Comparison of ENCODE assay signal across 8 mouse cellular contexts in the genomic region with DNA sequence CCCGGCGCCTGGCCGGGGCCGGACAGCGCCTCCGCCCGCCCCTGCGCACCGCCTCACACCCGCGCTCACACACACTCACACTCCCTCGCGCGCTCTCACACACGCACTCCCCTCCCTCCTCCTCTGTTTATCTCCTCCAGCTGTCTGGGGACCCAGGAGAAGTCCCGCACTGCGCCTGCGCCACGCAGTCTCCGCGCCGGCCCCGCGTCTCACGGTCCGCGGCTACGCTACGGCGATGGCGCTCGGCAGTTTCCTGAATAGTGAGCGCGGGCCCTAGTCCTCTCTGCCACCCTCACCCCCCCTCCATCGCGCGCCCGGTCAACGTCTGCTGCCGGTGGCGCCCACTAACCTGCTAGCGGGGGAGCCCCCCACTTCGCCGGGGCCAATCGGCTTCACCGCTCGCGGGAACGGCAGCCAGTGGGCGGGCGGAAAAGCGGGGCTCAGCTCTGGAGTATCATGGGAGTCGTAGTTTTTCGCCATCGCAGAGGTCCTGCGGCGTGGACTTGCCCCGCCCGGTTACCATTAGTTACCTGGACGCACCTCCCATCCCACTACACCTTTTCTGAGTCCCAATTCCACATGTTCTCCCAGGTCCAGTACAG. TPM values are rescaled to one million over a fixed set of nuclear protein-coding genes. Genes with fewer than 3 reads are reported as not detected.
A peak's percentile ranks its signal among the peaks of the same experiment; 100 is the strongest.
DNase-seq lines count a peak whose midpoint lies in the region; ATAC-seq and TF ChIP-seq lines count a peak whose summit lies in the region.

No protein-coding gene starts in this region.

- peak overlapping the region; percentile 37 for H3K4me2 ChIP-seq in CH12.LX (ENCODE audit: insufficient read depth, low read depth, poor library complexity, severe bottlenecking)
- H3K4me2 ChIP-seq in forebrain, embryonic 12.5 days = peak overlapping the region; percentile 75
- H3K4me2 ChIP-seq in liver, postnatal 0 days (ENCODE audit: low read depth, low read length) = peak overlapping the region; percentile 98
- peak overlapping the region; percentile 55 for H3K4me2 ChIP-seq in neural tube, embryonic 14.5 days (ENCODE audit: low read depth, low read length)

- peaks cover 2% of the 10 kb centered on the region; the same call in 1 of the 2 replicates for H3K79me2 ChIP-seq in CH12.LX (replicated peaks; ENCODE audit: control insufficient read depth, extremely low read depth, insufficient read depth, poor library complexity, severe bottlenecking)

- 0% methylated on average over 60 of the region's 60 CpGs for WGBS in forebrain, embryonic 12.5 days
- under 1% methylated on average over 58 of the region's 60 CpGs for WGBS in large intestine, adult 2 months
- 1% methylated on average over 55 of the region's 60 CpGs for WGBS in liver, postnatal 0 days (ENCODE audit: insufficient replicate concordance)
- under 1% methylated on average over 48 of the region's 60 CpGs for WGBS in neural tube, embryonic 14.5 days

- no peak for TF ChIP-seq RAD21 in CH12.LX (IDR thresholded peaks at IDR 0.05; ENCODE audit: low read depth, low read length)

- H3K4me1 ChIP-seq in CH12.LX (ENCODE audit: control insufficient read depth in 1 of 2, insufficient read depth in 2 of 2) = peaks cover 0 to 3% of the 10 kb centered on the region in 2 experiments; a peak in 2 of 4 replicates
- H3K4me1 ChIP-seq in forebrain, embryonic 12.5 days = peaks cover 13% of the 10 kb centered on the region
- peaks cover 11% of the 10 kb centered on the region for H3K4me1 ChIP-seq in liver, postnatal 0 days (ENCODE audit: insufficient read depth)
- H3K4me1 ChIP-seq in neural tube, embryonic 14.5 days (ENCODE audit: control insufficient read depth, insufficient read depth, low read length) = no peaks in the 10 kb centered on the region

- TF ChIP-seq POLR2A in CH12.LX (IDR thresholded peaks at IDR 0.05; ENCODE audit: low read depth, low read length) = 0 out of 2 replicates have a peak, but pooled peaks have one; percentile 14

- peak; percentile 86 for DNase-seq in CH12.LX (ENCODE audit: extremely low read depth)
- peak; percentile 83 for DNase-seq in c-Kit-positive CD71-positive TER-119-negative erythroid progenitor cells, embryonic 14.5 days (ENCODE audit: low read depth)
- peak; percentile 97 to 98 for DNase-seq in heart, postnatal 10 days
- peak; percentile 70 for DNase-seq in large intestine, adult 2 months (ENCODE audit: low read depth, low spot score)
- peak; percentile 94 for DNase-seq in liver, postnatal 0 days
- peak; percentile 96 for DNase-seq in testis, postnatal 10 days (ENCODE audit: low spot score)

- in situ Hi-C loops in CH12.LX (cut with MboI; ENCODE audit: low pct_ligation_motif_present, low pct_unique_long_range_greater_than_20kb, low sequenced_read_pairs) = no loop called here

- H3K9ac ChIP-seq in CH12.LX (ENCODE audit: insufficient read depth, low read depth) = peak overlapping the region; percentile 91
- peak overlapping the region; percentile 91 for H3K9ac ChIP-seq in forebrain, embryonic 12.5 days
- peak overlapping the region; percentile 87 for H3K9ac ChIP-seq in liver, postnatal 0 days (replicated peaks)
- H3K9ac ChIP-seq in neural tube, embryonic 14.5 days (replicated peaks; ENCODE audit: low read depth, low read length) = peak overlapping the region; percentile 78

- no peak overlapping the region for H3K27ac ChIP-seq in CH12.LX (ENCODE audit: insufficient read depth, low read depth)
- peak overlapping the region; percentile 85 for H3K27ac ChIP-seq in forebrain, embryonic 12.5 days
- H3K27ac ChIP-seq in liver, postnatal 0 days (ENCODE audit: low read depth) = peak overlapping the region; percentile 90
- H3K27ac ChIP-seq in neural tube, embryonic 14.5 days (ENCODE audit: low read depth, low read length) = peak overlapping the region; percentile 82

- H3K36me3 ChIP-seq in CH12.LX (replicated peaks in 1 of 2; ENCODE audit: control insufficient read depth in 1 of 2, insufficient read depth in 1 of 2, low read length in 1 of 2) = no peaks in the 10 kb centered on the region
- H3K36me3 ChIP-seq in forebrain, embryonic 12.5 days (replicated peaks) = no peaks in the 10 kb centered on the region
- no peaks in the 10 kb centered on the region for H3K36me3 ChIP-seq in liver, postnatal 0 days (replicated peaks; ENCODE audit: insufficient read depth, low read length)
- H3K36me3 ChIP-seq in neural tube, embryonic 14.5 days (ENCODE audit: control insufficient read depth, insufficient read depth, low read length) = no peaks in the 10 kb centered on the region

- TF ChIP-seq EP300 in CH12.LX (IDR thresholded peaks at IDR 0.05; ENCODE audit: low read length) = no peak
- no peak for TF ChIP-seq EP300 in liver, postnatal 0 days (IDR thresholded peaks at IDR 0.05; ENCODE audit: low read depth)

- TF ChIP-seq CTCF in CH12.LX (conservative IDR thresholded peaks at IDR 0.05 in 1 of 2, IDR thresholded peaks at IDR 0.05 in 1 of 2; ENCODE audit: low read depth in 2 of 2, low read length in 2 of 2) = no peak
- TF ChIP-seq CTCF in liver, postnatal 0 days (IDR thresholded peaks at IDR 0.05; ENCODE audit: low read depth) = peak; percentile 8; the same call in 1 of the 2 replicates

- peak overlapping the region; percentile 50 to 82 (median 75) for H3K4me3 ChIP-seq in CH12.LX (replicated peaks in 1 of 3; ENCODE audit: low read depth in 2 of 3, low read length in 2 of 3, poor library complexity in 1 of 3)
- peak overlapping the region; percentile 93 for H3K4me3 ChIP-seq in forebrain, embryonic 12.5 days (replicated peaks)
- H3K4me3 ChIP-seq in liver, postnatal 0 days (ENCODE audit: low read depth, low read length) = peak overlapping the region; percentile 94
- peak overlapping the region; percentile 78 for H3K4me3 ChIP-seq in neural tube, embryonic 14.5 days (ENCODE audit: low read depth, low read length)

- peaks cover 16% of the 10 kb centered on the region for H3K27me3 ChIP-seq in CH12.LX (replicated peaks)
- H3K27me3 ChIP-seq in forebrain, embryonic 12.5 days = 0 out of 2 replicates have a peak, but pooled peaks cover 4% of the 10 kb centered on the region
- H3K27me3 ChIP-seq in liver, postnatal 0 days (ENCODE audit: insufficient read depth, low read length) = peaks cover 5% of the 10 kb centered on the region; the same call in 1 of the 2 replicates
- H3K27me3 ChIP-seq in neural tube, embryonic 14.5 days (ENCODE audit: control insufficient read depth, insufficient read depth, low read length) = no peaks in the 10 kb centered on the region

- no peaks in the 10 kb centered on the region for H3K9me3 ChIP-seq in CH12.LX (replicated peaks; ENCODE audit: low read length)
- H3K9me3 ChIP-seq in forebrain, embryonic 12.5 days = no peaks in the 10 kb centered on the region
- no peaks in the 10 kb centered on the region for H3K9me3 ChIP-seq in liver, postnatal 0 days (ENCODE audit: low read length)
- H3K9me3 ChIP-seq in neural tube, embryonic 14.5 days (ENCODE audit: control insufficient read depth, low read length) = no peaks in the 10 kb centered on the region

- ATAC-seq in forebrain, embryonic 12.5 days (ENCODE audit: low FRiP score) = peak; percentile 97
- peak; percentile 92 for ATAC-seq in liver, postnatal 0 days
- peak; percentile 97 for ATAC-seq in neural tube, embryonic 14.5 days (ENCODE audit: low read depth)

- intact Hi-C loops in heart, postnatal 10 days (cut with DNase I) = no loop called here

- dilution Hi-C loops in CH12.LX (cut with MboI; ENCODE audit: extremely low pct_ligation_motif_present, extremely low pct_unique_long_range_greater_than_20kb, low sequenced_read_pairs) = no loop called here

TF ChIP-seq in CH12.LX, 34 proteins besides CTCF, POLR2A, EP300 and RAD21 (continues in another document):
- TF ChIP-seq CHD1 (IDR thresholded peaks at IDR 0.05; ENCODE audit: low read depth, low read length) (no peak), GABPA (IDR thresholded peaks at IDR 0.05; ENCODE audit: insufficient replicate concordance, low read depth, low read length) (no peak; the same call in 1 of the 2 replicates), NRF1 (IDR thresholded peaks at IDR 0.05; ENCODE audit: low read depth, low read length) (peak; percentile 90), SIN3A (IDR thresholded peaks at IDR 0.05; ENCODE audit: low read length) (peak; percentile 92), MAZ (IDR thresholded peaks at IDR 0.05; ENCODE audit: low read depth, low read length) (peak; percentile 87; the same call in 1 of the 2 replicates), MXI1 (IDR thresholded peaks at IDR 0.05; ENCODE audit: low read depth, low read length) (peak; percentile 69; the same call in 1 of the 2 replicates), TBP (conservative IDR thresholded peaks at IDR 0.05; ENCODE audit: low read depth, low read length) (no peak), RCOR1 (conservative IDR thresholded peaks at IDR 0.05; ENCODE audit: low read depth, low read length) (no peak), UBTF (IDR thresholded peaks at IDR 0.05; ENCODE audit: low read depth, low read length) (no peak), HCFC1 (IDR thresholded peaks at IDR 0.05; ENCODE audit: low read depth, low read length) (peak; percentile 96), ELF1 (IDR thresholded peaks at IDR 0.05; ENCODE audit: low read depth, low read length) (peak; percentile 80), MEF2A (IDR thresholded peaks at IDR 0.05; ENCODE audit: borderline replicate concordance, low read depth, low read length) (no peak), POLR2AphosphoS2 (IDR thresholded peaks at IDR 0.05; ENCODE audit: low read depth, low read length) (no peak), IRF4 (IDR thresholded peaks at IDR 0.05; ENCODE audit: low read depth, low read length) (no peak), BHLHE40 (IDR thresholded peaks at IDR 0.05; ENCODE audit: low read depth, low read length) (no peak)

RNA-seq across cellular contexts. Expression of a gene that starts 14.0 kb away (rescaled TPM):
- total RNA-seq in CH12.LX (2012; rRNA removed) (6.8 and 10.8 TPM in 2 replicates), CH12.LX (2014; rRNA removed) (2.8 and 3.0 TPM in 2 replicates)
- polyA plus RNA-seq in CH12.LX (2012; ENCODE audit: insufficient read length, low read depth) = 9.1 and 9.6 TPM in 2 replicates
- polyA plus RNA-seq in forebrain, embryonic 12.5 days (2016; fragmentation: Nextera tagmentation; extraction: Ambion mirVana) = 21.1 and 22.9 TPM in 2 replicates
- 10 to 100 TPM; 55.3 to 58.8 TPM for total RNA-seq in heart, postnatal 10 days (2021)
- 41.7 and 51.0 TPM in 2 replicates for polyA plus RNA-seq in large intestine, adult 2 months (2012; rRNA removed)
- polyA plus RNA-seq in liver, postnatal 0 days (2015; fragmentation: Nextera tagmentation; extraction: Ambion mirVana) = 5.3 and 5.5 TPM in 2 replicates
- 22.3 and 24.5 TPM in 2 replicates for polyA plus RNA-seq in neural tube, embryonic 14.5 days (2014; fragmentation: Nextera tagmentation; extraction: Ambion mirVana)

RNA-seq across cellular contexts. Expression of a gene that starts 30.3 kb away (rescaled TPM):
- total RNA-seq in CH12.LX (2012; rRNA removed) (4.2 and 4.7 TPM in 2 replicates), CH12.LX (2014; rRNA removed) (0.66 and 1.4 TPM in 2 replicates)
- 12.0 and 16.7 TPM in 2 replicates for polyA plus RNA-seq in CH12.LX (2012; ENCODE audit: insufficient read length, low read depth)
- 7.2 and 8.3 TPM in 2 replicates for polyA plus RNA-seq in forebrain, embryonic 12.5 days (2016; fragmentation: Nextera tagmentation; extraction: Ambion mirVana)
- 10 to 100 TPM; 21.4 to 24.2 TPM for total RNA-seq in heart, postnatal 10 days (2021)
- polyA plus RNA-seq in large intestine, adult 2 months (2012; rRNA removed) = 32.5 and 42.8 TPM in 2 replicates
- 1.8 TPM in 2 replicates for polyA plus RNA-seq in liver, postnatal 0 days (2015; fragmentation: Nextera tagmentation; extraction: Ambion mirVana)
- polyA plus RNA-seq in neural tube, embryonic 14.5 days (2014; fragmentation: Nextera tagmentation; extraction: Ambion mirVana) = 8.0 and 9.7 TPM in 2 replicates

Comparison
In these comparisons a context has a peak if more than half of its experiments do, and no peak if none do; other contexts are left out.
1. H3K4me2 ChIP-seq: peak in every context shown above with its lines; median percentile 98 in liver, postnatal 0 days; 75 in forebrain, embryonic 12.5 days; 55 in neural tube, embryonic 14.5 days; 37 in CH12.LX.